Mouse (Mus musculus) stomach, adult 2 months (tissue): ENCODE measurements around the gene Gm20683. TPM values are rescaled to one million over a fixed set of nuclear protein-coding genes. Genes with fewer than 3 reads are reported as not detected.

Source experiments
- polyA plus RNA-seq: library from polyadenylated mRNA; depleted of rRNA; stranded (reverse); fragments of >200 nt; gene quantifications from 2 replicates; pipeline ENCODE4 v1.2.3, GENCODE M21; 2012; rRNA removed

Gm20683 gene
- polyA plus RNA-seq, 1 experiment = 51.3 TPM

Other genes starting within 250 kb of the Gm20683 start
- gene Gng13, start 124.6 kb downstream of the Gm20683 start, polyA plus RNA-seq = 0.09 and 0.11 TPM in 2 replicates
- gene Chtf18, start 114.3 kb downstream of the Gm20683 start, polyA plus RNA-seq = 3.3 TPM in 2 replicates
- gene Rpusd1, start 114.1 kb downstream of the Gm20683 start, polyA plus RNA-seq = 22.5 and 24.8 TPM in 2 replicates
- 0.24 and 0.38 TPM in 2 replicates for gene Mslnl, start 105.7 kb downstream of the Gm20683 start, polyA plus RNA-seq
- 3.5 and 10.2 TPM in 2 replicates for gene Msln, start 87.4 kb downstream of the Gm20683 start, polyA plus RNA-seq
- gene Narfl, start 68.0 kb downstream of the Gm20683 start, polyA plus RNA-seq = 7.1 and 8.7 TPM in 2 replicates
- gene Haghl, start 56.1 kb downstream of the Gm20683 start, polyA plus RNA-seq = 31.2 and 41.5 TPM in 2 replicates
- 0.18 TPM in 1 of 2 replicates, not detected in the other for gene Ccdc78, start 55.2 kb downstream of the Gm20683 start, polyA plus RNA-seq
- gene Fam173a, start 48.9 kb downstream of the Gm20683 start, polyA plus RNA-seq = 68.2 and 76.3 TPM in 2 replicates
- gene AC134908.4, start 46.1 kb downstream of the Gm20683 start, polyA plus RNA-seq = 0.63 TPM in 1 of 2 replicates, not detected in the other
- 20.0 and 33.4 TPM in 2 replicates for gene Metrn, start 44.6 kb downstream of the Gm20683 start, polyA plus RNA-seq
- 3.9 TPM in 2 replicates for gene Fbxl16, start 32.7 kb downstream of the Gm20683 start, polyA plus RNA-seq
- 16.1 and 17.1 TPM in 2 replicates for gene Wdr24, start 18.1 kb downstream of the Gm20683 start, polyA plus RNA-seq
- 42.8 and 51.7 TPM in 2 replicates for gene Jmjd8, start 12.9 kb downstream of the Gm20683 start, polyA plus RNA-seq
- 80.7 and 84.9 TPM in 2 replicates for gene Stub1, start 8.4 kb downstream of the Gm20683 start, polyA plus RNA-seq
- 23.2 and 35.2 TPM in 2 replicates for gene Rhbdl1, start 4.5 kb downstream of the Gm20683 start, polyA plus RNA-seq
- gene Rhot2, start 3.1 kb upstream of the Gm20683 start, polyA plus RNA-seq = 46.7 and 73.7 TPM in 2 replicates
- gene Wdr90, start 19.7 kb upstream of the Gm20683 start, polyA plus RNA-seq = 15.9 and 22.1 TPM in 2 replicates
- gene Mcrip2, start 27.0 kb upstream of the Gm20683 start, polyA plus RNA-seq = 114 and 227 TPM in 2 replicates
- gene Mettl26, start 33.3 kb upstream of the Gm20683 start, polyA plus RNA-seq = 87.6 and 135 TPM in 2 replicates
- gene Wfikkn1, start 39.1 kb upstream of the Gm20683 start, polyA plus RNA-seq = 2.3 and 2.7 TPM in 2 replicates
- gene Rab40c, start 78.0 kb upstream of the Gm20683 start, polyA plus RNA-seq = 32.5 and 35.9 TPM in 2 replicates
- gene Pigq, start 103.2 kb upstream of the Gm20683 start, polyA plus RNA-seq = 54.4 and 60.1 TPM in 2 replicates
- gene Nhlrc4, start 103.2 kb upstream of the Gm20683 start, polyA plus RNA-seq = 0.06 TPM in 1 of 2 replicates, not detected in the other
- 0.09 TPM in 1 of 2 replicates, not detected in the other for gene A930017K11Rik, start 110.8 kb upstream of the Gm20683 start, polyA plus RNA-seq
- 31.3 and 34.1 TPM in 2 replicates for gene Capn15, start 144.0 kb upstream of the Gm20683 start, polyA plus RNA-seq
- 14.1 and 15.5 TPM in 2 replicates for gene Rab11fip3, start 227.8 kb upstream of the Gm20683 start, polyA plus RNA-seq
- 5.6 and 7.4 TPM in 2 replicates for gene Decr2, start 248.6 kb upstream of the Gm20683 start, polyA plus RNA-seq